Mouse (Mus musculus): ENCODE results near the gene Sspo.

The Sspo gene

GRCm38 (mm10) chr6:48435706-48436349 is 12.2 kb upstream of the Sspo start:
- peak in 1 of 2 experiments; percentile 39 for DNase-seq (ENCODE audit: low spot score in 2 of 2)

- DNase-seq (ENCODE audit: low spot score in 2 of 2): no peak
Measured at GRCm38 (mm10) chr6:48437679-48438376, 10.2 kb upstream of the Sspo start.

- DNase-seq (ENCODE audit: low spot score in 2 of 2): no peak
Measured at GRCm38 (mm10) chr6:48438475-48439125, 9.4 kb upstream of the Sspo start.

- DNase-seq (ENCODE audit: low spot score in 2 of 2): no peak
Measured at GRCm38 (mm10) chr6:48439654-48440053, 8.4 kb upstream of the Sspo start.

GRCm38 (mm10) chr6:48440306-48441014 is 7.6 kb upstream of the Sspo start:
- DNase-seq (ENCODE audit: low spot score in 2 of 2): no peak

GRCm38 (mm10) chr6:48443592-48444309 is 4.3 kb upstream of the Sspo start:
- DNase-seq (ENCODE audit: low spot score in 2 of 2): peak; percentile 95

GRCm38 (mm10) chr6:48444310-48445180 is 3.5 kb upstream of the Sspo start:
- DNase-seq (ENCODE audit: low spot score in 2 of 2): peak in 1 of 2 experiments; percentile 92

GRCm38 (mm10) chr6:48445181-48446101 is 2.6 kb upstream of the Sspo start, which contains the start of gene Zfp467:
Gene Zfp467, minus strand, starts transcription at chr6:48445825.
- DNase-seq (ENCODE audit: low spot score in 2 of 2): peak; percentile 60 to 67

GRCm38 (mm10) chr6:48446256-48446655 is 1.8 kb upstream of the Sspo start:
- no peak for DNase-seq (ENCODE audit: low spot score in 2 of 2)

GRCm38 (mm10) chr6:48446896-48447295 is 1.1 kb upstream of the Sspo start:
- DNase-seq (ENCODE audit: low spot score in 2 of 2): no peak

GRCm38 (mm10) chr6:48448527-48448926 is 498 bp downstream of the Sspo start:
- no peak for DNase-seq (ENCODE audit: low spot score in 2 of 2)

- DNase-seq (ENCODE audit: low spot score in 2 of 2): no peak
Measured at GRCm38 (mm10) chr6:48452151-48452550, 4.1 kb downstream of the Sspo start.

- no peak for DNase-seq (ENCODE audit: low spot score in 2 of 2)
Measured at GRCm38 (mm10) chr6:48452771-48453170, 4.7 kb downstream of the Sspo start.

- DNase-seq (ENCODE audit: low spot score in 2 of 2): peak in 1 of 2 experiments; percentile 59
Measured at GRCm38 (mm10) chr6:48464966-48465679, 17.1 kb downstream of the Sspo start.

- no peak for DNase-seq (ENCODE audit: low spot score in 2 of 2)
Measured at GRCm38 (mm10) chr6:48466715-48467114, 18.7 kb downstream of the Sspo start.

GRCm38 (mm10) chr6:48467490-48467889 is 19.5 kb downstream of the Sspo start:
- DNase-seq (ENCODE audit: low spot score in 2 of 2): no peak

GRCm38 (mm10) chr6:48470739-48471138 is 22.7 kb downstream of the Sspo start:
- DNase-seq (ENCODE audit: low spot score in 2 of 2): no peak

GRCm38 (mm10) chr6:48478446-48478845 is 30.4 kb downstream of the Sspo start:
- no peak for DNase-seq (ENCODE audit: low spot score in 2 of 2)

GRCm38 (mm10) chr6:48482501-48482900 is 34.5 kb downstream of the Sspo start:
- no peak for DNase-seq (ENCODE audit: low spot score in 2 of 2)
